Mouse (Mus musculus) liver (tissue): ENCODE data around the gene Crtc1.

Source experiments
- DNase-seq: peaks from one replicate; pipeline ENCODE4 v3.0.0-alpha.2; 2020; ENCODE audit warnings: mixed read lengths

The Crtc1 gene

DNA sequence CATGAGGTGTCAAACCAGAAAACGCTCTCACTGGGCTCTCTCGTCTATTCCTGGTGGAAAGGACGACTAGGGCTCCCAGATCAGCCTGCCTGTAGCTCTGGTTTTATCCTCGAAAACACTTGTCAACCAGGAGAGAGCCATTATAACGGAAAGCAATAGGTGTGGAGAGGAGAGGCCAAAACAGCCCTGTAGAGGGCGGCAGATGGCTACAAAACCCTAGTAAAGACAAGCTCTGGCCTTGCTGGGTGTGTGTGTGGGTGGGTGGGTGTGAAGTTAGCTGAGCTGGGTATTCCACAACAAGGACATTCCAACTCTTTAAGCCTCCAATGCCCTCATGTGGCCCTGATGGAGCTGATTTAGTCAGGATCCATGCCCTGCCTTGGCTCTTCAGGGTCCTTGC lies 95.7 kb downstream of the Crtc1 start:
- peak; percentile 58 for DNase-seq

- no peak for DNase-seq
Observed at GRCm38 (mm10) chr8:70343076-70343475, 96.3 kb downstream of the Crtc1 start.

GRCm38 (mm10) chr8:70342007-70342406 lies 97.4 kb downstream of the Crtc1 start:
- DNase-seq = no peak

GRCm38 (mm10) chr8:70340659-70341058 lies 98.7 kb downstream of the Crtc1 start:
- no peak for DNase-seq

DNA sequence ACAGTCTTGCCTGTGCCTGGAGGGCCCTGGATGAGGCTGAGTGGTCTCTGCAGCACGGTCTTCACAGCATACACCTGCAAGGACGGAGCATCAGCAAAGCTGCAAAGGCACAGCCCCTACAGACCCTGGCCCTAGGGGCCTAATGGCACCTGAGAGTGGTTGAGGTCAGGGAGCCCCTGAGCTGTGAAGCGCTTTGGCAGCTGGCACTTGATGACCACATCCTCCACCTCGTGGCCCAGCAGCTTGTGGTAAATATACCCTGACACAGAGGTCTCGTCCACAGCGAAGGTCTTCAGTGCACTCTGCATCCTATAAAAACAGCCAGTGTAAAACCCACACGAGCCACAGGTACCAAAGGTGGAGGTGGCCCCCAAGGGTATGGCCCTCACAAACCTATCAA lies 100.4 kb downstream of the Crtc1 start:
- DNase-seq = no peak

- DNase-seq = no peak
Observed at GRCm38 (mm10) chr8:70332878-70333202, 106.5 kb downstream of the Crtc1 start.
